ENCODE assay signal across 9 mouse cellular contexts in genomic region chr7:62377313-62377712, GRCm38 (mm10). TPM values are rescaled to one million over a fixed set of nuclear protein-coding genes. Genes with fewer than 3 reads are reported as not detected.
DNase-seq lines count a peak whose midpoint lies in the region; ATAC-seq and TF ChIP-seq lines count a peak whose summit lies in the region.
"Had no signal": no experiment of that assay in that cellular context is flagged by ENCODE, and none has a peak within 500 bp of the region (broad histone marks: within the 10 kb centered on the region; RNA-seq: fewer than 3 reads in every experiment).

No protein-coding gene starts in this region.

- TF ChIP-seq EP300 in lung, postnatal 0 days (IDR thresholded peaks at IDR 0.05) = no peak

- ATAC-seq in lung, postnatal 0 days = peak; percentile 17
- 0 out of 2 replicates have a peak, but pooled peaks have one; percentile 17 for ATAC-seq in limb, embryonic 12.5 days (ENCODE audit: insufficient number of reproducible peaks, insufficient read depth, low FRiP score, low TSS enrichment, low read depth)
- ATAC-seq in stomach, embryonic 16.5 days (ENCODE audit: insufficient read depth, low FRiP score) = peak; percentile 46; the same call in 1 of the 2 replicates

- TF ChIP-seq CTCF in lung, postnatal 0 days (IDR thresholded peaks at IDR 0.05) = no peak

- H3K27ac ChIP-seq in lung, postnatal 0 days (ENCODE audit: low read length) = no peak overlapping the region
- peak overlapping the region; percentile 66; the same call in 1 of the 2 replicates for H3K27ac ChIP-seq in limb, embryonic 12.5 days
- H3K27ac ChIP-seq in stomach, embryonic 16.5 days (ENCODE audit: low read length) = no peak overlapping the region
- H3K27ac ChIP-seq: macrophage had no signal

- no peaks in the 10 kb centered on the region for H3K27me3 ChIP-seq in lung, postnatal 0 days (replicated peaks; ENCODE audit: insufficient read depth, low read length)
- H3K27me3 ChIP-seq in limb, embryonic 12.5 days = no peaks in the 10 kb centered on the region
- H3K27me3 ChIP-seq in stomach, embryonic 16.5 days (ENCODE audit: control insufficient read depth, insufficient read depth, low read length) = no peaks in the 10 kb centered on the region

- no peaks in the 10 kb centered on the region for H3K4me1 ChIP-seq in lung, postnatal 0 days (ENCODE audit: insufficient read depth, low read depth, low read length)
- H3K4me1 ChIP-seq in limb, embryonic 12.5 days (replicated peaks) = peaks cover 7% of the 10 kb centered on the region; the same call in 1 of the 2 replicates
- no peaks in the 10 kb centered on the region for H3K4me1 ChIP-seq in stomach, embryonic 16.5 days (ENCODE audit: control insufficient read depth, insufficient read depth, low read length)

- no peaks in the 10 kb centered on the region for H3K36me3 ChIP-seq in lung, postnatal 0 days (ENCODE audit: insufficient read depth, low read length)
- H3K36me3 ChIP-seq in limb, embryonic 12.5 days = no peaks in the 10 kb centered on the region
- H3K36me3 ChIP-seq in stomach, embryonic 16.5 days (ENCODE audit: control insufficient read depth, insufficient read depth, low read length) = no peaks in the 10 kb centered on the region

- peak overlapping the region; percentile 55 for H3K4me2 ChIP-seq in lung, postnatal 0 days (replicated peaks; ENCODE audit: low read depth, low read length)
- H3K4me2 ChIP-seq in limb, embryonic 12.5 days = peak overlapping the region; percentile 60
- H3K4me2 ChIP-seq in stomach, embryonic 16.5 days (ENCODE audit: low read depth, low read length) = peak overlapping the region; percentile 54

- H3K9me3 ChIP-seq in lung, postnatal 0 days (ENCODE audit: low read length) = no peaks in the 10 kb centered on the region
- H3K9me3 ChIP-seq in limb, embryonic 12.5 days = peaks cover 34% of the 10 kb centered on the region; the same call in 1 of the 2 replicates
- H3K9me3 ChIP-seq in stomach, embryonic 16.5 days (replicated peaks; ENCODE audit: control insufficient read depth, low read length) = 0 out of 2 replicates have a peak, but pooled peaks cover 5% of the 10 kb centered on the region

- DNase-seq in adrenal gland, adult 2 months = peak; percentile 40
- no peak for DNase-seq in adrenal gland, adult 8-10 months
- no peak for DNase-seq in lung, postnatal 0 days (ENCODE audit: low spot score)
- DNase-seq in lung, postnatal 36 days = no peak
- no peak for DNase-seq in spleen, postnatal 14 days (ENCODE audit: low spot score in 2 of 2)
- no peak for DNase-seq in thymus, postnatal 25 days

- H3K4me3 ChIP-seq in lung, postnatal 0 days (ENCODE audit: low read depth, low read length) = peak overlapping the region; percentile 32
- peak overlapping the region; percentile 53 for H3K4me3 ChIP-seq in limb, embryonic 12.5 days (replicated peaks)
- H3K4me3 ChIP-seq in stomach, embryonic 16.5 days (replicated peaks; ENCODE audit: low read length) = peak overlapping the region; percentile 52

- H3K9ac ChIP-seq in lung, postnatal 0 days (replicated peaks; ENCODE audit: low read depth) = no peak overlapping the region
- peak overlapping the region; percentile 63 for H3K9ac ChIP-seq in limb, embryonic 12.5 days (replicated peaks)
- peak overlapping the region; percentile 70 for H3K9ac ChIP-seq in stomach, embryonic 16.5 days (ENCODE audit: low read length)

- WGBS in lung, postnatal 0 days = 22% methylated on average over 13 of the region's 14 CpGs
- 36% methylated on average over 14 of the region's 14 CpGs for WGBS in limb, embryonic 12.5 days
- WGBS in stomach, embryonic 16.5 days = 20% methylated on average over 14 of the region's 14 CpGs

RNA-seq across cellular contexts. Expression of gene Magel2, which starts 0.5 kb away (rescaled TPM):
- total RNA-seq in adrenal gland, adult 2 months (2021) = 1 to 10 TPM; 1.7 TPM
- polyA plus RNA-seq in adrenal gland, adult 2 months (2012; rRNA removed) = 3.1 and 4.1 TPM in 2 replicates
- 1 to 10 TPM; 1.7 to 2.0 (median 1.8) TPM for total RNA-seq in adrenal gland, adult 8-10 months (2022)
- polyA plus RNA-seq in lung, postnatal 0 days (2015; fragmentation: Nextera tagmentation; extraction: Ambion mirVana) = 0.30 and 0.33 TPM in 2 replicates
- 3.6 and 4.2 TPM in 2 replicates for polyA plus RNA-seq in limb, embryonic 12.5 days (2016; fragmentation: Nextera tagmentation; extraction: Ambion mirVana)
- polyA plus RNA-seq in stomach, embryonic 16.5 days (2015; fragmentation: Nextera tagmentation; extraction: Ambion mirVana) = 1.2 and 1.6 TPM in 2 replicates
- polyA plus RNA-seq: macrophage had no signal

RNA-seq across cellular contexts. Expression of gene Ndn, which starts 30.9 kb away (rescaled TPM):
- 10 to 100 TPM; 55.8 to 92.2 TPM for total RNA-seq in adrenal gland, adult 2 months (2021)
- polyA plus RNA-seq in adrenal gland, adult 2 months (2012; rRNA removed) = 55.5 and 61.7 TPM in 2 replicates
- total RNA-seq in adrenal gland, adult 8-10 months (2022) = 10 to 100 TPM; 77.2 to 92.4 (median 89.0) TPM
- 34.7 and 36.6 TPM in 2 replicates for polyA plus RNA-seq in lung, postnatal 0 days (2015; fragmentation: Nextera tagmentation; extraction: Ambion mirVana)
- 86.7 and 90.6 TPM in 2 replicates for polyA plus RNA-seq in limb, embryonic 12.5 days (2016; fragmentation: Nextera tagmentation; extraction: Ambion mirVana)
- polyA plus RNA-seq in stomach, embryonic 16.5 days (2015; fragmentation: Nextera tagmentation; extraction: Ambion mirVana) = 75.8 and 82.1 TPM in 2 replicates
- polyA plus RNA-seq: macrophage had no signal

RNA-seq across cellular contexts. Expression of gene Mkrn3, which starts 42.6 kb away (rescaled TPM):
- total RNA-seq in adrenal gland, adult 2 months (2021) = 1 to 10 TPM in 1 of 2 experiments, under 1 TPM in 1; 0.78 to 1.1 TPM
- 0.67 and 1.3 TPM in 2 replicates for polyA plus RNA-seq in adrenal gland, adult 2 months (2012; rRNA removed)
- 1 to 10 TPM; 1.3 to 2.6 (median 1.8) TPM for total RNA-seq in adrenal gland, adult 8-10 months (2022)
- polyA plus RNA-seq in lung, postnatal 0 days (2015; fragmentation: Nextera tagmentation; extraction: Ambion mirVana) = 2.2 and 2.8 TPM in 2 replicates
- polyA plus RNA-seq in limb, embryonic 12.5 days (2016; fragmentation: Nextera tagmentation; extraction: Ambion mirVana) = 8.3 and 9.1 TPM in 2 replicates
- 3.2 and 4.0 TPM in 2 replicates for polyA plus RNA-seq in stomach, embryonic 16.5 days (2015; fragmentation: Nextera tagmentation; extraction: Ambion mirVana)
